Comparison of ENCODE assay signal across 20 mouse cellular contexts in genomic region chr2:71736213-71736612, GRCm38 (mm10). TPM values are rescaled to one million over a fixed set of nuclear protein-coding genes. Genes with fewer than 3 reads are reported as not detected.
DNase-seq lines count a peak whose midpoint lies in the region; ATAC-seq and TF ChIP-seq lines count a peak whose summit lies in the region.
"Had no signal": no experiment of that assay in that cellular context is flagged by ENCODE, and none has a peak within 500 bp of the region (broad histone marks: within the 10 kb centered on the region; RNA-seq: fewer than 3 reads in every experiment).

No protein-coding gene starts in this region.

- no peak overlapping the region for H3K9ac ChIP-seq in hindbrain, postnatal 0 days (replicated peaks; ENCODE audit: low read length)
- H3K9ac ChIP-seq in hindbrain, embryonic 16.5 days (ENCODE audit: low read depth, low read length): no peak overlapping the region
- no peak overlapping the region for H3K9ac ChIP-seq in midbrain, postnatal 0 days (replicated peaks; ENCODE audit: low read length, poor library complexity, severe bottlenecking)
- H3K9ac ChIP-seq in midbrain, embryonic 14.5 days (replicated peaks; ENCODE audit: low read length): no peak overlapping the region
- H3K9ac ChIP-seq in ES-E14 (ENCODE audit: insufficient read depth, low read depth, low read length, poor library complexity, severe bottlenecking): no peak overlapping the region
- H3K9ac ChIP-seq: embryonic facial prominence, embryonic 15.5 days; heart, embryonic 12.5 days; limb, embryonic 12.5 days had no signal

- in situ Hi-C loops in ES-E14 (cut with MboI; ENCODE audit: low sequenced_read_pairs in 2 of 2, unreplicated experiment in 2 of 2): no loop called here

- no peaks in the 10 kb centered on the region for H3K27me3 ChIP-seq in hindbrain, postnatal 0 days (ENCODE audit: insufficient read depth, low read length)
- H3K27me3 ChIP-seq in hindbrain, embryonic 16.5 days (replicated peaks; ENCODE audit: control insufficient read depth, insufficient read depth, low read length): no peaks in the 10 kb centered on the region
- H3K27me3 ChIP-seq in midbrain, postnatal 0 days (ENCODE audit: insufficient read depth, low read length): no peaks in the 10 kb centered on the region
- H3K27me3 ChIP-seq in midbrain, embryonic 14.5 days (ENCODE audit: control insufficient read depth, insufficient read depth, low read length): 0 out of 2 replicates have a peak, but pooled peaks cover 3% of the 10 kb centered on the region
- no peaks in the 10 kb centered on the region for H3K27me3 ChIP-seq in small intestine, adult 2 months (ENCODE audit: control insufficient read depth, insufficient read depth, low read length)
- H3K27me3 ChIP-seq: embryonic facial prominence, embryonic 15.5 days; heart, embryonic 12.5 days; limb, embryonic 12.5 days had no signal

- TF ChIP-seq CTCF in hindbrain, postnatal 0 days (IDR thresholded peaks at IDR 0.05; ENCODE audit: low read depth): peak; percentile 41
- peak; percentile 43 for TF ChIP-seq CTCF in midbrain, postnatal 0 days (IDR thresholded peaks at IDR 0.05)
- peak; percentile 21; the same call in 1 of the 2 replicates for TF ChIP-seq CTCF in small intestine, adult 2 months (IDR thresholded peaks at IDR 0.05; ENCODE audit: extremely low read depth, insufficient read length, insufficient replicate concordance, low read depth, low read length)

- no peak overlapping the region for H3K4me3 ChIP-seq in hindbrain, postnatal 0 days (ENCODE audit: low read length)
- no peak overlapping the region for H3K4me3 ChIP-seq in hindbrain, embryonic 16.5 days (ENCODE audit: low read length)
- H3K4me3 ChIP-seq in midbrain, postnatal 0 days (ENCODE audit: low read depth, low read length): no peak overlapping the region
- no peak overlapping the region for H3K4me3 ChIP-seq in midbrain, embryonic 14.5 days (replicated peaks; ENCODE audit: low read depth, low read length)
- no peak overlapping the region for H3K4me3 ChIP-seq in ES-E14 (ENCODE audit: insufficient read depth in 1 of 2, low read depth in 1 of 2, low read length in 2 of 2, poor library complexity in 1 of 2, severe bottlenecking in 1 of 2)
- no peak overlapping the region for H3K4me3 ChIP-seq in small intestine, adult 2 months (ENCODE audit: low read depth, low read length)
- H3K4me3 ChIP-seq: embryonic facial prominence, embryonic 15.5 days; heart, embryonic 12.5 days; hindbrain, embryonic 10.5 days; limb, embryonic 12.5 days; midbrain, embryonic 10.5 days had no signal

- H3K4me1 ChIP-seq in hindbrain, postnatal 0 days (ENCODE audit: insufficient read depth, low read length): no peaks in the 10 kb centered on the region
- H3K4me1 ChIP-seq in hindbrain, embryonic 16.5 days (ENCODE audit: control insufficient read depth, insufficient read depth, low read depth, low read length): no peaks in the 10 kb centered on the region
- no peaks in the 10 kb centered on the region for H3K4me1 ChIP-seq in midbrain, postnatal 0 days (ENCODE audit: insufficient read depth, low read length)
- H3K4me1 ChIP-seq in midbrain, embryonic 14.5 days (ENCODE audit: control insufficient read depth, insufficient read depth, low read length): peaks cover 3% of the 10 kb centered on the region; the same call in 1 of the 2 replicates
- peaks cover 7 to 15% of the 10 kb centered on the region in 2 experiments; a peak in 3 of 4 replicates for H3K4me1 ChIP-seq in ES-E14 (ENCODE audit: control insufficient read depth in 2 of 2, insufficient read depth in 2 of 2, low read length in 2 of 2, poor library complexity in 1 of 2)
- H3K4me1 ChIP-seq in small intestine, adult 2 months (ENCODE audit: control insufficient read depth, insufficient read depth, insufficient read length, low read length): peaks cover 9% of the 10 kb centered on the region; the same call in 1 of the 2 replicates

- H3K36me3 ChIP-seq in hindbrain, postnatal 0 days (ENCODE audit: insufficient read depth, low read length): no peaks in the 10 kb centered on the region
- no peaks in the 10 kb centered on the region for H3K36me3 ChIP-seq in hindbrain, embryonic 16.5 days (ENCODE audit: control insufficient read depth, insufficient read depth, low read length)
- H3K36me3 ChIP-seq in midbrain, postnatal 0 days (ENCODE audit: insufficient read depth, low read length): no peaks in the 10 kb centered on the region
- no peaks in the 10 kb centered on the region for H3K36me3 ChIP-seq in midbrain, embryonic 14.5 days (ENCODE audit: control insufficient read depth, insufficient read depth, low read length)
- no peaks in the 10 kb centered on the region for H3K36me3 ChIP-seq in ES-E14 (ENCODE audit: control insufficient read depth, insufficient read depth, low read length, poor library complexity, severe bottlenecking)
- no peaks in the 10 kb centered on the region for H3K36me3 ChIP-seq in small intestine, adult 2 months (ENCODE audit: control insufficient read depth, insufficient read depth, low read length)
- H3K36me3 ChIP-seq: embryonic facial prominence, embryonic 15.5 days; heart, embryonic 12.5 days; hindbrain, embryonic 10.5 days; limb, embryonic 12.5 days; midbrain, embryonic 10.5 days had no signal

- no peak for TF ChIP-seq POLR2A in small intestine, adult 2 months (IDR thresholded peaks at IDR 0.05; ENCODE audit: low read depth, low read length)

- H3K9me3 ChIP-seq in hindbrain, postnatal 0 days (ENCODE audit: low read length): no peaks in the 10 kb centered on the region
- no peaks in the 10 kb centered on the region for H3K9me3 ChIP-seq in hindbrain, embryonic 16.5 days (ENCODE audit: control insufficient read depth, low read length)
- no peaks in the 10 kb centered on the region for H3K9me3 ChIP-seq in midbrain, postnatal 0 days (ENCODE audit: low read length)
- no peaks in the 10 kb centered on the region for H3K9me3 ChIP-seq in midbrain, embryonic 14.5 days (ENCODE audit: control insufficient read depth, low read length)
- no peaks in the 10 kb centered on the region for H3K9me3 ChIP-seq in ES-E14 (ENCODE audit: control insufficient read depth, insufficient read depth, low read depth, low read length)
- H3K9me3 ChIP-seq: embryonic facial prominence, embryonic 15.5 days; hindbrain, embryonic 10.5 days; limb, embryonic 12.5 days; midbrain, embryonic 10.5 days had no signal

- no peak for ATAC-seq in hindbrain, postnatal 0 days
- no peak for ATAC-seq in hindbrain, embryonic 16.5 days
- ATAC-seq in midbrain, postnatal 0 days (ENCODE audit: low FRiP score): no peak
- no peak for ATAC-seq in midbrain, embryonic 14.5 days (ENCODE audit: low FRiP score, low TSS enrichment)
- ATAC-seq: forebrain, embryonic 14.5 days had no signal

- 93% methylated on average over 2 of the region's 2 CpGs for WGBS in hindbrain, postnatal 0 days
- WGBS in hindbrain, embryonic 16.5 days: 95% methylated on average over 2 of the region's 2 CpGs
- 92% methylated on average over 2 of the region's 2 CpGs for WGBS in midbrain, postnatal 0 days
- WGBS in midbrain, embryonic 14.5 days: 93% methylated on average over 2 of the region's 2 CpGs
- WGBS in small intestine, adult 2 months: 95% methylated on average over 2 of the region's 2 CpGs

- no peak for DNase-seq in hindbrain, postnatal 0 days (ENCODE audit: low spot score)
- DNase-seq in midbrain, postnatal 0 days (ENCODE audit: low spot score): no peak
- no peak for DNase-seq in midbrain, embryonic 14.5 days
- DNase-seq in ES-E14 (ENCODE audit: low read depth, low spot score): no peak
- DNase-seq in right cerebral cortex, adult 2 months (ENCODE audit: low spot score in 2 of 2): no peak
- no peak for DNase-seq in frontal cortex, postnatal 10 days (ENCODE audit: low spot score in 2 of 2)
- DNase-seq: cerebellum, adult 11 months; gastrocnemius, postnatal 14 days; kidney, adult 11 months; kidney, postnatal 4 days; lung, postnatal 10 days; right cerebral cortex, postnatal 14 days had no signal

- H3K4me2 ChIP-seq in hindbrain, postnatal 0 days (ENCODE audit: low read depth, low read length): no peak overlapping the region
- H3K4me2 ChIP-seq in hindbrain, embryonic 16.5 days (ENCODE audit: low read length): no peak overlapping the region
- H3K4me2 ChIP-seq in midbrain, postnatal 0 days (ENCODE audit: low read depth, low read length, poor library complexity, severe bottlenecking): no peak overlapping the region
- H3K4me2 ChIP-seq in midbrain, embryonic 14.5 days (ENCODE audit: low read length): no peak overlapping the region
- H3K4me2 ChIP-seq: embryonic facial prominence, embryonic 15.5 days; heart, embryonic 12.5 days; limb, embryonic 12.5 days had no signal

- no peak overlapping the region for H3K27ac ChIP-seq in hindbrain, postnatal 0 days
- no peak overlapping the region for H3K27ac ChIP-seq in hindbrain, embryonic 16.5 days (ENCODE audit: low read depth, low read length)
- H3K27ac ChIP-seq in midbrain, postnatal 0 days (ENCODE audit: low read depth, low read length): no peak overlapping the region
- no peak overlapping the region for H3K27ac ChIP-seq in midbrain, embryonic 14.5 days (replicated peaks; ENCODE audit: low read depth, low read length)
- no peak overlapping the region for H3K27ac ChIP-seq in ES-E14 (ENCODE audit: insufficient read depth, low read depth, low read length, poor library complexity, severe bottlenecking)
- no peak overlapping the region for H3K27ac ChIP-seq in small intestine, adult 2 months (ENCODE audit: insufficient read depth, low read depth, low read length)
- H3K27ac ChIP-seq: embryonic facial prominence, embryonic 15.5 days; hindbrain, embryonic 10.5 days; limb, embryonic 12.5 days; midbrain, embryonic 10.5 days had no signal

TF ChIP-seq in ES-E14, 5 proteins besides CTCF, POLR2A, EP300 and RAD21:
- no peak for TF ChIP-seq MAFK (IDR thresholded peaks at IDR 0.05; ENCODE audit: insufficient read depth, low read depth, low read length)
- TF ChIP-seq ZC3H11A (IDR thresholded peaks at IDR 0.05; ENCODE audit: borderline replicate concordance, low read depth, low read length): peak; percentile 50; the same call in 1 of the 2 replicates
- no peak for TF ChIP-seq CHD2 (IDR thresholded peaks at IDR 0.05; ENCODE audit: low read depth, low read length)

RNA-seq across cellular contexts. Expression of gene Itga6, which starts 9.2 kb away (rescaled TPM):
- total RNA-seq in hindbrain, postnatal 0 days (2014; rRNA removed): 46.7 and 50.0 TPM in 2 replicates
- polyA plus RNA-seq in hindbrain, postnatal 0 days (2015; fragmentation: Nextera tagmentation; extraction: Ambion mirVana): 20.0 and 20.7 TPM in 2 replicates
- polyA plus RNA-seq in hindbrain, embryonic 16.5 days (2015; fragmentation: Nextera tagmentation; extraction: Ambion mirVana): 21.1 and 25.5 TPM in 2 replicates
- 38.9 and 41.5 TPM in 2 replicates for total RNA-seq in midbrain, postnatal 0 days (2014; rRNA removed)
- polyA plus RNA-seq in midbrain, postnatal 0 days (2015; fragmentation: Nextera tagmentation; extraction: Ambion mirVana): 14.5 and 16.0 TPM in 2 replicates
- polyA plus RNA-seq in midbrain, embryonic 14.5 days (2014; fragmentation: Nextera tagmentation; extraction: Ambion mirVana): 15.9 and 21.6 TPM in 2 replicates
- 169 and 217 TPM in 2 replicates for total RNA-seq in ES-E14 (2012; rRNA removed)
- 23.5 and 49.8 TPM in 2 replicates for polyA plus RNA-seq in small intestine, adult 2 months (2012; rRNA removed)
